Mouse (Mus musculus): ENCODE measurements around the gene 0610037L13Rik.
A peak's percentile ranks its signal among the peaks of the same experiment; 100 is the strongest.

Gene 0610037L13Rik

DNA sequence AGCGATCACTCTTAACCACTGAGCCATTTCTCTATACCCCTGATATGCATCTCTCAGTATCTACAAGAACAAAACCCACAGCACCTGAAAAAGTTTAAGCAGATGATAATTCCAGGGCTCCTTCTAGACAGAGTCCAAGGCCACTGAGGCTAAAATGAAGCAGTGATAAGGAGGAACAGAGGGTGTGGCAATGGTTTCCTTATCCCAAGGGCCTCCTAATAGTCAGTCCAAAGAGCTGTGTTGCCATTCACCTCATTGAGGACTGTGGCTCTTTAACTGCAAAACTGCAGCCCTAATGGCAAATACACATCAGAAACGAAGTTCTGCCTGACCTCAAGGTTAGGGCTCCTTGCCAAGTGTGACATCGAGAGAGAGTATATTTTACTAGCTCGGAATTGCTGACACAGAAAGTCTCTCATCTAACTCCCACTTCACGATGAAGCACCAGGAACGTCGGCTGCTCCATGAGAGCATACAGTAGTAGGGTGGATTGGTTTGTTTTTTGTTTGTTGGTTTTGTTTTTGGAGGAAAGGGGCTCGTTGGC is 31.6 kb downstream of the 0610037L13Rik start:
- DNase-seq = peak; percentile 84 to 87

DNA sequence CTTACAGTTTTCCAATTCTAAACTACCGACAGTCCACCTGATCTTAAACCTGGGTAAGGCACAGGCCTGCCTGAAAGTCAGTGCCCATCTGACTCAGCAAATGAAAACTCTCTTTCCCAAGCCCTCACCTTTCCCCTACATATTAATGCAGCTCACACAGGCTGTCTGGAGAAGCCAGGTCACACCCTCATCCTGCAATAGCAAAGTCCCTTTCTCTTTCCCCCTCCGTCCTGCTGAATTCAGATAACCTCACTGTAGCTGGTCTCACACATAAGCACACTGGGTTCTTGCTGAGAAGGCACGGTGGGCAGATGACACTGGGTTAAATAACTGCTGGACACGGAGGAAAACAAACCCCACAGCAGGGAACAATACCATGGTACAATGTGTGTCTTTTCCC is 32.3 kb downstream of the 0610037L13Rik start:
- peak; percentile 57 to 83 for DNase-seq

DNA sequence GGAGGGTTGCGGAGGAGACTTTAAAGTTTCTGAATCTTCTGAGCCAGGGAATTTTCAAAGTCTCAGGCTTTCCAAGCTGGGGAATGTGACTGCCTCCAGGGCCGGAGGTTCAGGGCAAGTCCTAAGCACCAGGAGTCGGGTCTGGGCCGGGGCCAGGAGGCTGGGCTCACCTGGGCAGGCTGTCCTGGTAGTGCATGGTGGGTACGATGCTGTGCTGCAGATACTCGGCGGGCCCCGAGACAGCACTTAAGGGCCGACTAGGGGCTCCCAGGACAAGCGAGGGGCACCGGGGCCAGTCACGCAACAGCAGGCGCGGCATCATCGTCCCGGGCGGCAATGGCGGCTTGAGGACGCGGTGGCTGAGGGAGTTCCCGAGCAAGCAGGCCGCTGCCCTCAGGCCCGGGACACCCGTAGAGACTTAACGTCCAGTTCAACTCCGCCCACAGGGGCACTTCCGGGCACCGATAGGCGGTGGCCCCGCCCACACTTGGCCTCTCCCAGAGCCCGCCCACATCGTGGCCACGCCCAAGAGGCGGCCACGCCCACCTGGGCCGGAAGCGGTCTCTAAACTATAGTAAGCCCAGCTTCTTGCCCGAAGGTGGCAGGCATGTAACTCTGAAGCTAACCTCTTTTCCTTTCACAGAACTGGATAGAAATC is 33.7 kb downstream of the 0610037L13Rik start, which contains the start of gene Cpt2:
Gene Cpt2, minus strand, starts transcription at position 466 of the 658 bp plus-strand sequence.
- peak; percentile 97 to 98 for DNase-seq

DNA sequence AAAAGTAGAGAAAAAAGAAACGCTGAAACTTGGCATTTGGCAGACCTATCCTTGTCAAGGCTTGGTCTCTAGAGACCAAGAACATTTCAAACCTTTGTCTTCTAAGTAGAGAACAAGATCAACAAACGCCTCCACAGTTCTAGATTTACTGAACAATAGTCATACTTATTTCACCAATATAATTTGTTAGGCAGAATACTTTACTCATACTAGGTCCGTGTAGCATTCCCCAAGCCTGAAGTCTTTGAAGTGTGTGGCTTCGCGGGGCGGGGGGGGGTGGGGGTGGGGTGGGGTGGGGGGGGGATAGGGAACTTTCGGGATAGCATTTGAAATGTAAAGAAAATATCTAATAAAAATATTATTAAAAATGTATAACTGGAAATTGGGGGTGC is 34.2 kb downstream of the 0610037L13Rik start:
- no peak for DNase-seq

DNA sequence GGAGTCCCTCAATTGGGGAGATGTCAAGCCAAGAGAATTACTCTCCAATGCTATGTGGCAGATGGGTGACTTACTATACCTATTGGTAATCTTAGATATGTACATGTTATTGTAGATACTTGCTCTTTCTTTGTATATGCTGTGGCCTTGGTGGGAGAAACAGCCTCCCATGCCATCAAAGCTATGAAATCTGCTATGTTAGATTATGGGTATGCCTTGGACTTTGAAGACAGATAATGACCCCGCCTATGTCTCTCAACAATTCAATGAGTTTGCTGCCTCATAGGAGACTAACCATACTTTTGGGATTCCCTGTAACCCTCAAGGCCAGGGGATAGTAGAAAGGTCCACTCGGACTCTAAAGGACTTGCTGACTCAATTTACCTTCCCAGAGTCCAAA is 38.7 kb downstream of the 0610037L13Rik start:
- no peak for DNase-seq

DNA sequence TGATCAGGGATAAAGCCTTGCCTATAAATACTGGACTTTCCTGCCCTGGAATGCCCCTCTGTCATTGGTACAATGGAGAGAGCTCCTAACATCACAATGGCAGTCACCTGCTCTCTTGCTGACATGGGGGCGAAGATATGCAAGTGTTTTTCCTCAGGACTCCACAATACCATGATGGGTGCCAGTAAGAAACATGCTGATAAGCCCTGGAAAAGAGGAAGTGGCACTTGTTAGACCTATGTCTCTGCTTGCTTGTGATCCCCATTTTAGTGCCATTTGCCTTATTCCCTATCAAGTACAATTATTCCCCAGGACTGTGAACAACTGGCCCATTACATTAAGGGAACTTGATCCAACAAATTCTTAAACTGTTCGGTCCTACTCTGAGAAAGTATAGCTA is 39.1 kb downstream of the 0610037L13Rik start:
- DNase-seq = no peak

DNA sequence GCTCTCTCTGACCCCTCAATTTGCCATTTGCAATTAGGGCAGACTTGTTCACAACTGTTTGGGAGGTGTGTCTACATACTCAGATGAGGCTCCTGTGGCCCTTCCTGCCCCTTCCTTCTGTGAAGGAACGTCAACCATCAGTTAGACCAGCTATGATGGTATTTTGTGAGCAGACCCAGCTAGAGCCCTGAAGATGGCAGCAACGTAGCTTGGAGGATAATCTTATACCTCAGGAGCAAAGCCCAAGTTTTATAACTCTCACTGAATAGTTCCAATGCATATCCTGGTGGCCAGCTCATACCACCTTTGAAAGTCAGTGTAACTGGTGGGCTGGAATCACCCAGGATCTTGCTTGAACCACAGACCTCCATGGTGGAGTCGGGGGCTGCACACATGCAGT is 41.8 kb downstream of the 0610037L13Rik start:
- no peak for DNase-seq

DNA sequence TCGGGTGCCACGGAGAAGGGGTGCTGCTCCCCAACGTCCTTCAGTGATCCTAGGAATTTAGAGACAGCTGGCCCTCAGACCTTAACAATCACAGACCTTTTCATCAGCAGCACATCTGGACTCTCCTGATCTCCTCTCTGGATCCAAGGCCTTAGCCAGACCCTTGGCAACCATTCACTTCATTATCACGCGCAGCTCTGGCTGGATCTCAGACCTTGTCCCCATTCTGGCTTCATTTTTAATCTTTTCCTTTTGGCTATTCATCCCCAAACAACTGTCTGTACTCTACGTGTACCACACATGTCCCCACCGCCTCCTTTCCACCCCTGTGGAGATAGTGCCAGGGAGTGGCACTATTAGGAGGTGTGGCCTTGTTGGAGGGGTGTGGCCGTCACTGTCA is 43.6 kb downstream of the 0610037L13Rik start:
- no peak for DNase-seq

DNA sequence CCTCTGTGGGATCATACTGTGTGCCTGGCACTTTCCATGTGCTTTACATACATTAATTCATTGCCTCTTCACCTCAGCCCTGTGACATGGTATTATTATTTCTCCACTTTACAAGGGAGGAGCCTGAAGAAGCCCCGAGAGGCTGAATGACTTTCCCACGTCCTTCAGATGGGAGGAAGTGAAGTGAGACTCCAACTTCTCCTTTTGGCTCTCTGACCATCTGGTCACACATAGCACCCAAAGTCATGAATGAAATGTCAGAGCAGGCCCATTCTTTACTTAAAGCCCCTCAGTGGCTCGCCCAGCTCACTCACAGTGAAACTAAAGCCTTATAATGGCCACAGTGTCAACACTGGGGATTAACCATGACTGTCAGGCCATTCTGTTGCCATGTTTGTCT is 45.6 kb downstream of the 0610037L13Rik start:
- DNase-seq = peak in 1 of 2 experiments; percentile 2

DNA sequence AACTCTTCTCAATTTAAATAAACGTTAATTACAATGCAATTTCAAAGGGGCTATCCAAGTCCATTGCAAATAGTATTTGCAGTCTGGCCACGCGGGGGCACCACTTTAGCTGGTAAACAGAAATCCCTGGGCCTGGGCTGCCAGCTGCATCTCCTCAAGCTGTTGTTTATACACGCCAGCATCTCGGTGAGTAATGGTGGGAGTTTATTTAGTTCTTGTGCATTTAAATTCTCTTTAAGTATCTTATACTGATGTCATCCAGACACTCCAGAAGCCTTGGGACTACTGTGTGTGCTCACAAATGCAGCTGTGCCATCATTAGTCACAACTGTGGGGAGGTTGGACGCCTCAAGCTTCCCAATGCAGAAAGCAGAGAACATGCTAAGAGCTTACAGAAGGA is 47.7 kb downstream of the 0610037L13Rik start:
- DNase-seq = peak; percentile 84 to 86

DNA sequence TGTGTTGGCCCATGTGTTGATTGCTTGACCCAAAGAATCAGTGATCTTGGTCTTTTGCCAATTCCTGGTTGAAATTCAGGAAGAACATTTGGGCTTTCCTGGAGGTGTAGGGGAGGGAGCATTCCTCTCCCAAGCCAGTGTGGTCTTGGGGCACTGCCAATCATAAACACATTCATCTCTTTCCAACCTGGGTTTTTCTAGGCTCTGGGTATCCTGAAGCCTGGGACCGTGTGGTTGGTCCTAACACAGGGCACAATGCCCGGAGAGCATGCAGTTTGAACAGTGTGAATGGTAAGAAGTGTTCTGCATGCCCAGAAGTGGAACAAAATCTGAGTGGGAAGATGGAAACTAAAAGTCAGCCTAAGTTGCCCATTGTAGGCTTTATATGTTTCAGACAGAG is 48.5 kb downstream of the 0610037L13Rik start:
- peak in 1 of 2 experiments; percentile 23 for DNase-seq

DNA sequence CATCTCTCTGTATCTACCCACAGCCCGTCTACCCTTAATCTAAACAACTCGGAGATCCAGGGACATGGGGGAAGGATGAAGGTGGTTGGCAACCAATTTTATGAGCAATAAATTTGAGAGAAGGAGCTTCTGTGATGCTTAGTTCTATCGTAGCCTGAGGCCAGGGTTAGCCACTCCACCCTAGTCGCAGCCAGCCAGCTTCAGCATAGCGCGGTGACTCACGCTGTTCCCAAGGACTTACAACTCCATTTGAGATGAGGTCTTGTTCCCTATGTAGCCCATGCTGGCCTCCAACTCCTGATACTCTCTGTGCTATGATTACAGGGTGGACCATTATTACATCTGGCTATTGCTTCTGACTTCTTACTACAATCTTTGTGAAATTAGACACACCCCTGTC is 53.1 kb downstream of the 0610037L13Rik start:
- no peak for DNase-seq

DNA sequence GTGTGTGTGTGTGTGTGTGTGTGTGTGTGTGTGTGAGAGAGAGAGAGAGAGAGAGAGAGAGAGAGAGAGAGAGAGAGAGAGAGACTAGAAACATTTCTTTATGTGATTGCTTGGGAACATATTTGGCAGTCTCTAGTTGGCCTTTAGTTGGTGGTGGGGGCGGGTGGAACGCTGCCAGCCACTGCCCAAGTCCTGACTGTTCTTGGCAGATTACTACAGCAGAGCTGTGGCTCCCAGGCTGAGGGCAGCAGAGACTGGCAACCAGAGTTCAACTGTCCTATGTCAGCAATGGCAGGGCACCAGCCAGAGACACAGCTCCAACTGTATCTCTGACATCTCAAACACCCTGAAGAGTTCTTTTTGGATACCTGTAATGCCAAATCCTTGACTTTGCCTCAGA is 54.5 kb downstream of the 0610037L13Rik start:
- DNase-seq = peak; percentile 23 to 61

Data from kidney, postnatal 25 days (tissue).